Mouse (Mus musculus) hindbrain, embryonic 16.5 days (tissue): ENCODE measurements around the gene Slc6a20b. TPM values are rescaled to one million over a fixed set of nuclear protein-coding genes. Genes with fewer than 3 reads are reported as not detected.
A peak's percentile ranks its signal among the peaks of the same experiment; 100 is the strongest.

Experiments used
- ATAC-seq: fragments of 200-750 bp; cut with Nextera tagmentation; 2 replicates; pipeline ENCODE4 v1.8.0; 2017; ENCODE audit warnings: moderate TSS enrichment, moderate library complexity
- H3K27ac ChIP-seq: fragments of 300-500 bp; sonication (generic); 2 replicates; pipeline ENCODE4 v1.5.1; 2014; ENCODE audit warnings: low read depth, mild to moderate bottlenecking, control low read depth, low read length, moderate library complexity
- H3K27me3 ChIP-seq: fragments of 300-500 bp; sonication (generic); replicated peaks from 2 replicates; pipeline ENCODE4 v1.6.1; 2014; ENCODE audit warnings: low read length; ENCODE audit not compliant: control insufficient read depth, insufficient read depth
- H3K36me3 ChIP-seq: fragments of 300-500 bp; sonication (generic); 2 replicates; pipeline ENCODE4 v1.6.1; 2014; ENCODE audit warnings: mild to moderate bottlenecking, low read length, moderate library complexity, mixed read lengths; ENCODE audit not compliant: control insufficient read depth, insufficient read depth
- H3K4me1 ChIP-seq: fragments of 300-500 bp; sonication (generic); 2 replicates; pipeline ENCODE4 v1.6.1; 2014; ENCODE audit warnings: low read depth, low read length; ENCODE audit not compliant: control insufficient read depth, insufficient read depth
- H3K4me2 ChIP-seq: fragments of 300-500 bp; sonication (generic); 2 replicates; pipeline ENCODE4 v1.6.1; 2014; ENCODE audit warnings: mild to moderate bottlenecking, low read length, control low read depth, moderate library complexity
- H3K4me3 ChIP-seq: fragments of 300-500 bp; sonication (generic); 2 replicates; pipeline ENCODE4 v1.5.1; 2014; ENCODE audit warnings: mild to moderate bottlenecking, low read length, control low read depth, moderate library complexity
- H3K9ac ChIP-seq: fragments of 300-500 bp; sonication (generic); 2 replicates; pipeline ENCODE4 v1.6.1; 2014; ENCODE audit warnings: low read depth, mild to moderate bottlenecking, control low read depth, low read length, moderate library complexity
- H3K9me3 ChIP-seq: fragments of 300-500 bp; sonication (generic); 2 replicates; pipeline ENCODE4 v1.6.1; 2014; ENCODE audit warnings: mild to moderate bottlenecking, low read length, moderate library complexity; ENCODE audit not compliant: control insufficient read depth
- WGBS: fragments of 180-500 bp; shearing (Covaris S2); extraction: QIAGEN DNeasy Blood & Tissue Kit; methylation state at CpG from one replicate; pipeline ENCODE4 v1.1.7; 2014; 5-methylcytosine and 5-hydroxymethylcytosine counted together
- polyA plus RNA-seq: library from polyadenylated mRNA; unstranded; fragments of >200 nt; fragmentation: Nextera tagmentation; extraction: Ambion mirVana; gene quantifications from 2 replicates; pipeline ENCODE4 v1.2.1, GENCODE M21; 2015

The Slc6a20b gene
- polyA plus RNA-seq, 1 experiment from 2014 or later = 0.39 TPM

DNA sequence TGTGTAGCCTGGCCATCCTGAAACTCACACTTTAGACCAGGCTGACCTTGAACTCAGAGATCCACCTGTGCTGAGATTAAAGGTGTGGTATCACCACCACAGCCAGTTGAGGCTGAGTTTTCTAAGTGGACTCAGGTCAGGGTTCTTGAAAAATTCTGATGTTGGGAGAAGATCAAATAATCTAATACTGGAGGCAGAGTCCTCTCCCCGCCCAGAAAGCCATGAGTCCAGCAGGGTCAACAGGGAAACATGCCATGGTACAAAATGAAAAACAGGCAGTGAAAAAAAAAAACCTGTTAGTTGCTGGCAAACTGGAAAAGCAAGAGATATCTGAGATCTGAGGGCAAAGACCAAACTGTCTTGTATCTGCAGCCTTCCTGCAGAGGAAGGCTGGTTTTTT is 7.7 kb upstream of the Slc6a20b start:
- no peak overlapping the region for H3K27ac ChIP-seq
- no peaks in the 10 kb centered on the region for H3K9me3 ChIP-seq
- no peaks in the 10 kb centered on the region for H3K27me3 ChIP-seq
- ATAC-seq = no peak
- no peak overlapping the region for H3K4me3 ChIP-seq
- no peaks in the 10 kb centered on the region for H3K4me1 ChIP-seq
- no peaks in the 10 kb centered on the region for H3K36me3 ChIP-seq
- no peak overlapping the region for H3K9ac ChIP-seq
- H3K4me2 ChIP-seq = no peak overlapping the region
- 58% methylated on average over 1 of the region's 1 CpGs for WGBS

DNA sequence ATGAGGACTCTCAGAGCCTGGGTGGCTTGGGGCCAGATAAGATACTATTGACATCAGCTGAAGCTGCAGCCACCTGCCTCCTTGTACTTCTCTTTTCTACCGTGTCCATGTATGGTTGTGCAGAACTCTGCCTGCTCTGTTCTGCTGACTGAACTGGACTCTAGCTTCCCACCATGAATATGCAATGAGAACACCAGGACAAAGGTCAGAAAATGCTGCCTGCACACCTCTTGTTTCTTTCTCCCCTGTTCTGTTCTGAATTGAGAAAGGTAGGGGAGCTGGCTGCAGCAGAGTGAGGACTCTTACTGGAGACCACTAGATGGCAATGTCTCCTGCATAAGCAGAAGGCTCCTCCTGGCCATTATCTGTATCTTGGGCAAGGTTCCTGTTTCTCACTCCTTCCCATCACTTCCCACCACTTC is 6.3 kb upstream of the Slc6a20b start:
- Histone ChIP-seq H3K4me2 (no peak overlapping the region), H3K36me3 (no peaks in the 10 kb centered on the region), H3K4me1 (no peaks in the 10 kb centered on the region), H3K4me3 (no peak overlapping the region), H3K27ac (no peak overlapping the region), H3K9me3 (no peaks in the 10 kb centered on the region), H3K27me3 (no peaks in the 10 kb centered on the region), H3K9ac (no peak overlapping the region)
- ATAC-seq = peak; percentile 75
- WGBS = 87% methylated on average over 1 of the region's 1 CpGs

DNA sequence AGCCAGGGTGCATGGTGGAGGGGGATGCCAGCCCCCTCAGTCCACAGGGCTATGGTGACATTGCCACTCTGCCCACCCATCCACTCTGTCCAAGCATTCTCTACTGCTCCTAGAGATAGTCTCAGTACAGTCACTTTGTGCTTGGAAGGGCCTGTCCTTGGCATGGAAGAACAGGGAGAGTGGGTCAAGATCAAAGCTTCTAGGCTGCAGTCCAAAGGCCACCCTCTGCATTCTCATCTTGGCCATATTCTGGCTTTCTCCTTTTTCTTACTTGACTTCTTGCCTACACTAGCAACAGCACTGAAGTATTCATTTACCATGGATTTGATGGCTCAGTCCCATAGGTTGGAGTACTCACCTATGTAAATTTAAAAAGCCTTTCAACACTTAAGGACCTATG is 5.9 kb upstream of the Slc6a20b start:
- no peaks in the 10 kb centered on the region for H3K27me3 ChIP-seq
- no peaks in the 10 kb centered on the region for H3K4me1 ChIP-seq
- H3K9me3 ChIP-seq = no peaks in the 10 kb centered on the region
- H3K9ac ChIP-seq = no peak overlapping the region
- ATAC-seq = no peak
- no peak overlapping the region for H3K4me2 ChIP-seq
- no peak overlapping the region for H3K27ac ChIP-seq
- H3K36me3 ChIP-seq = no peaks in the 10 kb centered on the region
- H3K4me3 ChIP-seq = no peak overlapping the region

DNA sequence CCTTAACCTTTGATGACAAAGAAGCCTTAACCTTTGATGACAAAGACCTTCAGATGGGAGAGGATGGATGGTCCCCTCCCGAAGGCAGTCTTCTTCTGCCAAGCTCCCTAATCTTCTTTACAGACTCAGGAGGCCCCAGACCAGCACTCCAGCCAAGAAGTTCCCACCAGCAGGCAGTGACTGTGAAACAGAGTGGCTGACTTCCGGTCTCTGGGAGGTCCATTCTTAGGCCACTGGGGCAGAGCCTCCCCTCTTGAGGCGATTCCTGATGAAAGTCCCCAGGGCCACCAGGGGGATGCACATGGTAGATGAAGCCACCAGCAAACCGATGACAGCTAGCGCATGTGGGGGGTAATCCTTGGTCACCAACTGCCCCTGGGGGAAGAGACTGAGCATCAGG is 4.4 kb upstream of the Slc6a20b start:
- no peak overlapping the region for H3K4me3 ChIP-seq

DNA sequence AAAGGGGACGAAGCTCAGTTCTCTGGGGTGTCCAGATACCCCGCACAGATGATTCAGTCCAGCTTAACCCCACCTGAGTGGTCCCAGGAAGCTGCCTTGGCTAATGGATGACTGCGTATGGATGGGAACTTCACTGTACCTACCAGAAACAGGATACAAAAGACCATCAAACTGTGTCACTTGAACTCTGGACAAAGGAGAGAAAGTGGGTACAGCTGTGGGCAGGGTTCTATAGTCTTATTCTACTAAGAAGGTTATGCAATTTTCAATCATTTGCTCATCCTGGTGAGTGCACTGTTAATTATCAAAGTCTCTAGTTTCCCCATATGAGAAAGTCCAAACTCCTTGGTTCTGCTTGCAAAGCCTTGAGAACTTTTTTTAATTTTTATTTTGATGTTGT is 628 bp upstream of the Slc6a20b start:
- H3K4me3 ChIP-seq = no peak overlapping the region
- H3K27ac ChIP-seq = no peak overlapping the region
- 88% methylated on average over 3 of the region's 3 CpGs for WGBS
- H3K4me1 ChIP-seq = no peaks in the 10 kb centered on the region
- no peak overlapping the region for H3K4me2 ChIP-seq
- no peak overlapping the region for H3K9ac ChIP-seq
- H3K9me3 ChIP-seq = no peaks in the 10 kb centered on the region
- no peaks in the 10 kb centered on the region for H3K36me3 ChIP-seq
- ATAC-seq = no peak
- H3K27me3 ChIP-seq = no peaks in the 10 kb centered on the region

More for the DNA sequence above, 4.4 kb upstream of the Slc6a20b start:
- Histone ChIP-seq H3K27me3 (no peaks in the 10 kb centered on the region), H3K9me3 (no peaks in the 10 kb centered on the region), H3K4me2 (no peak overlapping the region), H3K9ac (no peak overlapping the region), H3K27ac (no peak overlapping the region), H3K36me3 (no peaks in the 10 kb centered on the region), H3K4me1 (no peaks in the 10 kb centered on the region)
- no peak for ATAC-seq
- 72% methylated on average over 5 of the region's 5 CpGs for WGBS

DNA sequence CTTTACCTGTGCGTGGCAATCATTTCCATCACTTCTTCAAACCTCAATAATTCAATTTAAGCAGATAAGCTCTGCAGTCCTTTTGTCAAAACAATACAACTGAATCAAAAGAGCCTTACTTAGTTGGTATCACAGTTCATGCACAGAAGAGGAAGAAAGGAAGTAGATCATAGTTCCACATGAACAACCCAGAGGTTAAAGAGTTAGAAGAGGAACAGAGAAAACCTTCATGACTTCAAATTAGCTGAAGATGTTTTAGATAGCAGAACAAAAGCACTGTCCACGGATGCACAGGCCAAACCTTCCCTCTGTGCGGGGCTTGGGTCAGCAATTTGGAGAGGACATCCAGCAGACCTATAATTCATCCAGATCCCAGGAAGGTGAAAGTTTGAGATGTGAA is 699 bp downstream of the Slc6a20b start:
- H3K36me3 ChIP-seq = no peaks in the 10 kb centered on the region
- WGBS = 87% methylated on average over 3 of the region's 3 CpGs

DNA sequence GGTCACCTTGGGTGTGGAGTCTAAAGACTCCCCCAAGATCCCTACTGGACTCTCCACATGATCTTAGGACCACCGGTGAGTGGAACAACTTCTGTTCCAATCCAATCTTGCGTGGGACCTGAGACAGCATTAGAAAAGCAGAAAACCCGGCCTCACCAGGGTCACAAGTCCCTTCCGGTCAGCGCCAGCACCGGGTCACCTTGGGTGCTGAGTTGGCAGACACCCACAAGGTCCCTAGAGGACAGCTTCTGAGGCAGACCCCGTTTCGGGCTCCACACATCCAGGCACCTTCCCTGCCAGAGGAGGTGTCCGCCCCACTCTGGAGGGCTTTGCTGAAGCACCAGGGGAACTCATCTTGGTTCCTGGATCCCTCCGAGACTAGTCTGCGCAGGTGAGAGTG is 6.5 kb downstream of the Slc6a20b start:
- H3K9me3 ChIP-seq = no peaks in the 10 kb centered on the region
- WGBS = 92% methylated on average over 11 of the region's 11 CpGs
- ATAC-seq = no peak
- H3K4me3 ChIP-seq = no peak overlapping the region
- no peaks in the 10 kb centered on the region for H3K27me3 ChIP-seq
- no peaks in the 10 kb centered on the region for H3K36me3 ChIP-seq
- no peak overlapping the region for H3K4me2 ChIP-seq
- H3K4me1 ChIP-seq = no peaks in the 10 kb centered on the region
- no peak overlapping the region for H3K27ac ChIP-seq
- no peak overlapping the region for H3K9ac ChIP-seq

More for the DNA sequence above, 699 bp downstream of the Slc6a20b start:
- no peak overlapping the region for H3K4me2 ChIP-seq
- H3K4me3 ChIP-seq = no peak overlapping the region
- ATAC-seq = no peak
- no peaks in the 10 kb centered on the region for H3K4me1 ChIP-seq
- H3K27me3 ChIP-seq = no peaks in the 10 kb centered on the region
- H3K9me3 ChIP-seq = no peaks in the 10 kb centered on the region
- no peak overlapping the region for H3K9ac ChIP-seq
- no peak overlapping the region for H3K27ac ChIP-seq

DNA sequence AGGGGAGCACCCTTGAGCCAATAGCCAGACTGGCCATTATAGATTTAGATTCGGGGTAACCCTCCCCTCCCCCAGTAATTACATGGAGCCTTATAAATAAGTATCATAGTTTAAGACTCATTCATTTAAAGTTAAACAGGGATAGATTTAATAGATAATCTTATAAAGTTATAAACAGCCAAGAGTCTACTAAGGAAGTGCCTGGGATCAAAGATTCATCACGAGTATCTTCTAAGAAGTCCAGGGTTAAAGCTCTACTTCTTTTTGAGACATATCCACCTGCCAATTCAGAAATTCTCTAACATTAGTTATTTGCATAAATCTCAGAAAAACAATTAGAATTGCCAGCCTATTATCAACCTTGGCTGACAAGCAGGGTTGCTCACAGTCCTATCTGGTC is 7.6 kb downstream of the Slc6a20b start:
- WGBS = 86% methylated on average over 2 of the region's 2 CpGs
- Histone ChIP-seq H3K27ac (no peak overlapping the region), H3K36me3 (no peaks in the 10 kb centered on the region)

DNA sequence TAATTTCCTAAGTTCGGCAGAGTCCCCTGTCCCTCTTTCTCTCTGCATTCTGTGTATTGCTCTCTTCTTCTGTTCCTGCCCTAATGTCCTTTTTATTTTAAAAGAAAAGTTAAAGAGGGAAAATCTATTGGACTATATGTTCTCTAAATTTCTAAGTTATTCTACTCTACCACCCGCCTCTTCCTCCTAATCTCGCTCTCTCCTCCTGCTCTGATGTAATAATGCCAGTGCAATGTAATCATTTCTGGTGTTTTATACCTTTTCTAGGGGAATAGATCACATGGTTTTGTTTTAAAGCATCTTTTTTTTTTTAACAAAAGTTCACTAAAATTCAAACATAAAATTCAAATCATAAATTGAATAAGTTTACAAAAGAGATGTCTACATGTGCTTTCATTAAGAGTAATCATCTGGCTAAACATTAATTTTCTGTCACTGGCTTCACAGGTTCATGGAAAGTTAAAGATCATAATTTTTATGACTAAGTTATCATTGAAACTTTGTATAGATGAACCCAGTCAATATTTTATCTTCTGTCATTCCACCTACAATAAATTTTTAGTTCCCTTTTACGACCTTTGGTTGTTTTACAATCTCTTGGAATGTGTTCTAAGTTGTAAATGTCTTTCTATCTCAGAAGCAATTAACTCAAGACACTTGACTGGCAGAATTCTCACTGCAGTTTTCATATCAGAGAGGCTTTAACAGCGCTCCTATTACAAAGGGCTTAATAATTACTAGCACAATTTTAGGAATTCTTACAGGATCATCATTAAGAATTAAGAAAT is 11.9 kb downstream of the Slc6a20b start:
- Histone ChIP-seq H3K9me3 (no peaks in the 10 kb centered on the region), H3K4me3 (no peak overlapping the region), H3K36me3 (no peaks in the 10 kb centered on the region), H3K9ac (no peak overlapping the region), H3K27ac (no peak overlapping the region), H3K4me1 (no peaks in the 10 kb centered on the region), H3K4me2 (no peak overlapping the region), H3K27me3 (no peaks in the 10 kb centered on the region)
- ATAC-seq = no peak
- 92% methylated on average over 5 of the region's 5 CpGs for WGBS

More for the DNA sequence above, 7.6 kb downstream of the Slc6a20b start:
- no peak for ATAC-seq
- H3K4me3 ChIP-seq = no peak overlapping the region
- no peaks in the 10 kb centered on the region for H3K4me1 ChIP-seq
- H3K27me3 ChIP-seq = no peaks in the 10 kb centered on the region
- no peak overlapping the region for H3K9ac ChIP-seq
- no peaks in the 10 kb centered on the region for H3K9me3 ChIP-seq
- H3K4me2 ChIP-seq = no peak overlapping the region
